Mouse (Mus musculus) gastrocnemius, adult 8-10 months (tissue): ENCODE results near the gene Carm1. TPM values are rescaled to one million over a fixed set of nuclear protein-coding genes. Genes with fewer than 3 reads are reported as not detected.

Experiments
- DNase-seq, 2 experiments: peaks; one replicate each; pipeline ENCODE4 v3.0.0; 2022; ENCODE audit warnings: low spot score in 2 of 2
- microRNA-seq: library from miRNA; unstranded; fragments of <30 nt; microRNA quantifications from one replicate; pipeline ENCODE4 v1.2.0, GENCODE M21; 2022
- total RNA-seq, 4 experiments: library from RNA; stranded (reverse); gene quantifications; 2 replicates each; pipeline ENCODE4 v1.2.4; 2022

The Carm1 gene
- total RNA-seq, 4 experiments from 2014 or later = 52.5 to 65.9 (median 55.2) TPM

- no peak for DNase-seq
Measured at GRCm38 (mm10) chr9:21614864-21615616, 68.3 kb downstream of the Carm1 start.

DNA sequence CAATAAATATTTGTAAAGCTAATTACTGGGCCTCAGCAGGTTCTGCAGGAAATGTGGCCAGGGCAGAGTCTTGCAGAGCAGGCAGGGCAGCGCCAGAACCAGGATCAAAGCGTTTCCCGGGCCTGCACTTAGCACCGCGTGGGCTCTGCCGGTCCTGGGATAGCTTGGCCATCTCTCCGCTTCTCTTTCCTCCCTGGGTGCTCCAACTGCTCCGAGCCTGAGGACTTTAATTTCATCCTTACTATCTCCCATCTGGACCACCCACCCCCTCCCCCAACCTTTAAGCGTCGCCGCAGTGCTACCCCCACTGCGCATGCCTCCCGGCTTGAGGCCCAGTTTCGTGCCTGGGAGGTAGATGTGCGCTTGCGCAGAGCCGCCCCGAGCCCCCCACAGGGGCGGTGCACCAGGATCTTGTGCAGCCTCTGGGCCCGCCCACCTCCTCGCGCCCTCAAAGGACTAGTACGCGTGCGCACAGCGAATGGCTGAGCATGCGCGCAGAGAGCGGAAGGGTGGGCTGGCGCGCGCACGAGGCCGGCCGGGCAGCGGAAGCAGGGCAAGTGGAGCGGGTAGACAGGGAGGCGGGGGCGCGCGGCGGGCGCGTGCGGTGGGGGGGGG lies 69.0 kb downstream of the Carm1 start, which contains the start of gene Smarca4:
Gene Smarca4, plus strand, starts transcription at position 553 of the 615 bp plus-strand sequence.
- peak; percentile 99 to 100 for DNase-seq

- DNase-seq = peak; percentile 82 to 84
Measured at GRCm38 (mm10) chr9:21616232-21616781, 69.6 kb downstream of the Carm1 start.

- DNase-seq = no peak
Measured at GRCm38 (mm10) chr9:21617066-21617465, 70.4 kb downstream of the Carm1 start.

GRCm38 (mm10) chr9:21620229-21620628 lies 73.5 kb downstream of the Carm1 start:
- no peak for DNase-seq

- no peak for DNase-seq
Measured at GRCm38 (mm10) chr9:21622676-21623075, 76.0 kb downstream of the Carm1 start.

- DNase-seq = no peak
Measured at GRCm38 (mm10) chr9:21625342-21626339, 78.9 kb downstream of the Carm1 start.

- DNase-seq = no peak
Measured at GRCm38 (mm10) chr9:21626571-21626970, 79.9 kb downstream of the Carm1 start.

DNA sequence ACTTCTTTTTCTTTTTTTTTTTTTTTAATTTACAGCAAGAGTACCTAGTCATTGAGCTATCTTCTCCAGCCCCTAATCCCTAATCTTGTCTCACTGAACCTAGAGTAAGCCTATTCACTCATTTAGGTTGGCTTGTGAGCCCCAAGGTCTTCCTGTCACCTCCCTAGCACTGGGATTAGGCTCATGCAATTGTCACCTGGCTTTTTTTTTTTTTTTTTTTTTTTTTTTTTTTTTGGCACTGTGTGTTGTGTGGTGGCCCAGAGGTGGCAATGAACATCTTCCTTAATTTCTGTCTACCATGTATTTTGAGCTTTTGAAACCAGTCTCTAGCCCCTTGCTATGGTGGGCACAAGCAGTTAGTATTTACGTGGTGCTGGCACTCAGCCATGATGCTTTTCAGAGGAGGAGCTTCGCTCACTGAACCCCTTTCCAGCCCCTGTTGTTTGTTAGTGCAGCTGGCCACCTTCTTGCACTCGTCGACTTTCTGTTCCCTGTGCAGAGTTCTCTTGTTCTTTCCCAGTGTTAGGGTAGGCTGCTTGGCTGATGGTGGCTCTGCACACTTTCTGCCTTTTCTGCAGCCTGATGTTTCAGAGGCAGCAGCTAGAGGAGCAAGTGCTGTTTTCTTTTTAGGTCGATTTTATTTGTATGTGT lies 80.6 kb downstream of the Carm1 start:
- no peak for DNase-seq

- DNase-seq = peak; percentile 24 to 35
Measured at GRCm38 (mm10) chr9:21630673-21631072, 84.0 kb downstream of the Carm1 start.

- DNase-seq = no peak
Measured at GRCm38 (mm10) chr9:21633106-21633505, 86.4 kb downstream of the Carm1 start.

DNA sequence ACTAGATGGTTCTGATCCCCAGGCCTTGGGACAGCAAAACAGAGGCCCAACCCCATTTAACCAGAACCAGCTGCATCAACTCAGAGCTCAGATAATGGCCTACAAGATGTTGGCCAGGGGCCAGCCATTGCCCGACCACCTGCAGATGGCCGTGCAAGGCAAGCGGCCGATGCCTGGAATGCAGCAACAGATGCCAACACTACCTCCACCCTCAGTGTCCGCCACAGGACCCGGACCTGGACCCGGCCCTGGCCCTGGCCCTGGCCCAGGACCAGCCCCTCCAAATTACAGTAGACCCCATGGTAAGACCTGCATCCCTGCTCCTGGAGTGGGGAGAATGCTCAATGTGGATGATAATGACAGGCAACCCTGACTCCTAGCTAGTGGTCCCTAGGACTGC lies 88.9 kb downstream of the Carm1 start:
- DNase-seq = no peak

DNA sequence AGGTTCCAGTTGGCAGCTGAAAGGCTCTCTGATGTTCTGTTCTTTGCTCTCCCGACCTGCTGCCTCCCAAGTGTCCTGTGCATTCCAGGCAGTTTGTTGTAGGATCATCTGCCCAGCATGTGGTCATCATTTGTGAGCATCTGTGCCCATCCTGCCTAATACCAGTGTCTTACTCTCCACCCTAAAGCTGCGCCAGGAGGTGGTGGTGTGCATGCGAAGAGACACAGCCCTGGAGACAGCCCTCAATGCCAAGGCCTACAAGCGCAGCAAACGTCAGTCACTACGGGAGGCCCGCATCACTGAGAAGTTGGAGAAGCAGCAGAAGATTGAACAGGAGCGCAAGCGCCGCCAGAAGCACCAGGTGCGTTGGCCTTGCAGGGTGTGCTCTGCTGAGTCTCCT lies 92.3 kb downstream of the Carm1 start:
- DNase-seq = no peak

Small RNA genes lying within 50 kb of the gene (microRNA-seq; reads per million reads assigned to microRNA genes)
- not detected for gene Mir1946b

Other genes starting within 250 kb of the Carm1 start
- gene Ap1m2, start 234.6 kb upstream of the Carm1 start, total RNA-seq = not detected
- gene Slc44a2, start 226.2 kb upstream of the Carm1 start, total RNA-seq = 100 to 1,000 TPM; 155 to 165 (median 161) TPM
- gene Ilf3, start 179.0 kb upstream of the Carm1 start, total RNA-seq = 10 to 100 TPM; 15.8 to 20.6 (median 18.9) TPM
- gene Qtrt1, start 135.1 kb upstream of the Carm1 start, total RNA-seq = 1 to 10 TPM; 5.8 to 8.0 (median 6.2) TPM
- 10 to 100 TPM; 29.3 to 39.1 (median 30.8) TPM for gene Dnm2, start 122.0 kb upstream of the Carm1 start, total RNA-seq
- 10 to 100 TPM; 30.2 to 35.8 (median 33.3) TPM for gene Tmed1, start 36.6 kb upstream of the Carm1 start, total RNA-seq
- under 1 TPM in 3 of 4 experiments, not detected in 1; 0.22 to 0.58 (median 0.48) TPM for gene AB124611, start 20.7 kb upstream of the Carm1 start, total RNA-seq
- gene Timm29, start 45.8 kb downstream of the Carm1 start, total RNA-seq = 10 to 100 TPM; 48.2 to 52.3 (median 51.3) TPM
- gene Yipf2, start 45.9 kb downstream of the Carm1 start, total RNA-seq = 1 to 10 TPM; 6.2 to 6.7 (median 6.5) TPM
- 10 to 100 TPM; 37.3 to 40.9 (median 38.5) TPM for gene Smarca4, start 69.3 kb downstream of the Carm1 start, total RNA-seq
- gene Ldlr, start 176.6 kb downstream of the Carm1 start, total RNA-seq = 1 to 10 TPM; 2.9 to 3.6 (median 3.2) TPM
- 1 to 10 TPM; 1.5 to 3.3 (median 1.7) TPM for gene Spc24, start 213.4 kb downstream of the Carm1 start, total RNA-seq